Mouse (Mus musculus): ENCODE measurements around the gene Phkg2.

Phkg2 gene

DNA sequence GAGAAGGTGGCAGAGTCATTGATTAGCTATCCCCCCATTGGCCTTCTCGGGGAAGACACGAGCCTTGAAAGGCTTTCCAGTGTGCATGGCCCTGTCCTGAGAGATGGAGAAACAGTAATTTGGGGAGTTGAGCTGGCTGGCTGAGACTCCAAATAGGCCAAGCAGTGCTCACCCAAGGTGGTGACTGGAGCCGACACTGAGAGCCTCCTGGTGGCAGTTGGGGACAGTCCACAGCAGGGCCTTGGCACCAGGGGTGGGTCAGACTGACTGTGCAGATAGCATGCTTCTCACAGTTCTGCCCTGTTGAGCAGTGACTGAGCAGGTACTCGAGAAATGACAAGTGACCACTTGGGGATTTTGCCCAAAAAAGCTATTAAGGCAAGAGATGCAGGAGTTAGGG is 28.6 kb downstream of the Phkg2 start:
- in situ Hi-C loops (cut with MboI; ENCODE audit: unreplicated experiment in 2 of 2) = no loop called here

DNA sequence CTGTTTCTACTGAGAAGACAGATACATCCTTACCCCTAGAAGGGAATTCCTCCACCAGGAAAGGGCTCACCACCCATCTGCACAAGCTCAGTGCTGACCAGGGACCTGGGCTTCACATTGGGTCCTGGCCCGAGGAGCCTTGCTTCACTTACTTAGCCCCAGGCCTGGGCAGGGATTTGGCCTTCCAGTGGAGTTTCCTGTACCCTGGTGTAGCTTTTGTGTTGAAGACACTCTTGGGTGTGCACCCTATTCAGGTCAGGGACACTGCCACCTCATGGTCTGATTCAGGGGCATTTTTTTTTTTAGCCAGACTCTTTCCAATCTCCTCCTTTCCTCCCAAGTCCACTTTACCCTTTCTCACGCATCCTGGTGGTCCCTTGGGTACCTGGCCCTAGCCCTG is 29.8 kb downstream of the Phkg2 start:
- in situ Hi-C loops (cut with MboI; ENCODE audit: unreplicated experiment in 2 of 2) = no loop called here

DNA sequence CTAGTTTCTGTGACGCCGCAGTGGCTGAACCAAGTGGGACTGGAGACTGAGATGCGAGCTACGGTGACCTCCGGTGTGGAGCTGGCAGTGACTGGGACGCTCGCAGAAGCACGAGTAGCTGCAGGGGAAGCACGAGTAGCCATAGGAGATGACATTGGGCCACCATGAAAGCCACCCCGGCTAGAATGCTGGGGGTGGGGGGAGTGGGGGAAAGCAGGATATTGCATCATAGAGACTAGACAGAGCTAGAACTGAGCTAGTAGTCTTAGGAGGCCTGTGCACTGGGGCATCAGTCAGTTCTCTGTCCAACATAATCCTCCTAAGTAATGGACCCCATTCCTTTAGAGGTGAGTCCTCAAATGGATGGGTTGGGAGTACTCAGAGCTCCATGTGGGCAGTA is 31.1 kb downstream of the Phkg2 start:
- in situ Hi-C loops (cut with MboI; ENCODE audit: unreplicated experiment in 2 of 2) = no loop called here

DNA sequence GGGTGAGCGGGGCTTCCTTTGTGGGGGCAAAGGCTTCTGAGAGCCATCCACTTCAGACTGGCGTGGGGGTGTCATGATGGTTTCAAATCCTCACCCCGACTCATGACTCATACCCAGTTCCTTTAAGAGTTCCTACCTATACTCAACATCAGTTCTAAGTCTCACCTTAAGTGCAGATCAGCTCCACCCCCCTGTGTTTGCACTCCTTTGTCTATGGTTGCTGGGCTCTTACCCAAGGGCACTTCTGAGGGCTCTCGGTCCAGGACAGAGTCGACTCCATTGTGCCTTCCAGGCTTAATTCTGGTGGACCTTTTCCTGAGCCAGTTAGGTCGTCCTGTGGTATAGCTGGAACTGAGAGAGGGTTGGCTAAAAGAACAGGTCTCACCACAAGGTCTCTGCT is 34.0 kb downstream of the Phkg2 start:
- in situ Hi-C loops (cut with MboI; ENCODE audit: unreplicated experiment in 2 of 2) = no loop called here

DNA sequence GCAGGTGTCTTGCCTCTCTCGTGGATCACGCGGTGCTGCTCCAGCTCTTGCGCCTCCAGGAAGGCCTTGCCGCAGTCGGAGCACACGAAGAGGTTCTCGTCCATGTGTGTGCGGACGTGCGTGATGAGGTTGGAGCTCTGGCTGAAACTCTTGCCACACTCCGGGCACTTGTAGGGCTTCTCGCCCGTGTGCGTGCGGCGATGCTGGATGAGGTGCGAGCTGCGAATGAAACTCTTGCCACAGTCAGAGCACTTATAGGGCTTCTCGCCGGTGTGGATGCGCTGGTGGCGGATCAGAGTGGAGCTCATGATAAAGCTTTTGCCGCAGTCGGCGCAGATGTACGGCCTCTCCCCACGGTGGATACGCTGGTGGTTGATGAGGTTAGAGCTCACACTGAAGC is 37.9 kb downstream of the Phkg2 start:
- in situ Hi-C loops (cut with MboI; ENCODE audit: unreplicated experiment in 2 of 2) = loop anchor here in 1 of 2 experiments (10.0 kb wide), 1 partner anchor 266 kb away; the partner anchor contains the start of gene Zfp768

DNA sequence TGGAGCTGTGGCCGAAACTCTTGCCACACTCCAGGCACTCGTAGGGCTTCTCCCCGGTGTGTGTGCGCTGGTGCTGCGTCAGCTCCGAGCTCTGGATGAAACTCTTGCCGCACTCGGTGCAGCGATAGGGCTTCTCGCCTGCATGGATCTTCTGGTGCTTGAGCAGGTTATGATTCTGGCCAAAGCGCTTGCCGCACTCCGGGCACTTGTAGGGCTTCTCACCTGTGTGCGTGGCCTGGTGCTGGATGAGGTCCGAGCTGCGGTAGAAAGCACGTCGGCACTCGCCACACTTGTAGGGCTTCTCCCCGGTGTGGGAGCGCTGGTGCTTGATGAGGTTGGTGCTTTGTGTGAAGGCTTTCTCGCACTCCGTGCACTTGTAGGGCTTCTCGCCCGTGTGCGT is 38.4 kb downstream of the Phkg2 start:
- in situ Hi-C loops (cut with MboI; ENCODE audit: unreplicated experiment in 2 of 2) = loop anchor here in 1 of 2 experiments (10.0 kb wide), 1 partner anchor 267 kb away; the partner anchor contains the start of gene Zfp768

DNA sequence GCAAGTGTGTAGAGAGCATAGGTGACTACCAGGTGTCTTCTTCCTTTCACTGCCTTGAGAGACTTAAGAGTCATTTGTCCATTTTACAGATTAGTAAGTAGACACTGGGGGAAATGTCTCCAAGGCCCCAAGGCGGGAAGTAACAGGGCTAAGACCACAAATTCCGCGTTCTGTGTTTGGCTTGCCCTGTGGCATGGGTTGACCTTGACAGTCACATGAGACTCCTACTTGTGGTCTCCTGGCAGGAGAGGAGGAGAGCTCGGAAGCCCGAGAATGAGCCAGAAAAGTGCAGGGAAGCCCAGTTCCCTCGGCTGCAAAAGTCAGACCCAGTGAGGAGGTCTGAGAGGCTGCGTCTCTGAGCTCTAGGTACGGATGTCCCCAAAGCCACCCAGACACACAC is 40.4 kb downstream of the Phkg2 start:
- in situ Hi-C loops (cut with MboI; ENCODE audit: unreplicated experiment in 2 of 2) = loop anchor here in 1 of 2 experiments (10.0 kb wide), 1 partner anchor 269 kb away; the partner anchor contains the start of gene Zfp768

DNA sequence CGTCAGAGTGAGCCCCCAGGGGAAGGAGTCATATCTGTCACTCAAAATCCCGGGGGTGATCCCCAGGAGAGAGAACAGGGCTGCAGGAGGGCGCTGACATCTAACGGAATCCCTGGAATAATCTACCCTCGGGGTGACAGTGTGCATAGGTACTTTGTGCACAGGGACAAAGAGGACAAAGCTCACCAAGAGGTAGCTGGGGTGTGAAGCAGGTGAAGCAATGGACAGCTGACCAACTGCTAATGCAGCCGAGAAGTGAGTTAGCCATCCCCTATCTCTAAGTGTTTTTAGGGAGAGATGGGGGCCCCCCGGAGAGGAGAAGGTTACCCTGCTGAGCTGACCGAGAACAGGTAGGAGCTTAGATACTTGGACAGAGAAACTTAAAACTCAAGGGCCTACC is 41.0 kb downstream of the Phkg2 start:
- in situ Hi-C loops (cut with MboI; ENCODE audit: unreplicated experiment in 2 of 2) = loop anchor here in 1 of 2 experiments (10.0 kb wide), 1 partner anchor 269 kb away; the partner anchor contains the start of gene Zfp768

DNA sequence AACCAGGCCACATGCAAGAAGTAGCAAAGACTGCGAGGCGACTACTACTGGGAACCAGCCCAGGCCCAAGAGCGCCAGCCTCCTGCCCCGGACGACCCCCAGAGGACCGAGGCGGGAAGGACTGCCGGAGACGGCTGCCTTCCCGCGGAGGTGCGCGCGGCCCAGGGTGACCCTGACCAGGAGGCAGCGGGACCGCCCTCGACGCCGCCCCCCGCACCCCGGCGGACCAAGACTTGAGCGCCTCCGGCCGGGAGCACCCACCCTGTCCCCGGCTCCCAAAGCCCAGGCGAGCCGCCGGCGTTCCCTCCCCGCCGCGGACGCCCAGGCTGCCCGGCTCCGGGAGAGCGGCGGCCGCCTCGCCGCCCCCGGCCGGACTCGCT is 41.4 kb downstream of the Phkg2 start:
- in situ Hi-C loops (cut with MboI; ENCODE audit: unreplicated experiment in 2 of 2) = loop anchor here in 1 of 2 experiments (10.0 kb wide), 1 partner anchor 270 kb away; the partner anchor contains the start of gene Zfp768

DNA sequence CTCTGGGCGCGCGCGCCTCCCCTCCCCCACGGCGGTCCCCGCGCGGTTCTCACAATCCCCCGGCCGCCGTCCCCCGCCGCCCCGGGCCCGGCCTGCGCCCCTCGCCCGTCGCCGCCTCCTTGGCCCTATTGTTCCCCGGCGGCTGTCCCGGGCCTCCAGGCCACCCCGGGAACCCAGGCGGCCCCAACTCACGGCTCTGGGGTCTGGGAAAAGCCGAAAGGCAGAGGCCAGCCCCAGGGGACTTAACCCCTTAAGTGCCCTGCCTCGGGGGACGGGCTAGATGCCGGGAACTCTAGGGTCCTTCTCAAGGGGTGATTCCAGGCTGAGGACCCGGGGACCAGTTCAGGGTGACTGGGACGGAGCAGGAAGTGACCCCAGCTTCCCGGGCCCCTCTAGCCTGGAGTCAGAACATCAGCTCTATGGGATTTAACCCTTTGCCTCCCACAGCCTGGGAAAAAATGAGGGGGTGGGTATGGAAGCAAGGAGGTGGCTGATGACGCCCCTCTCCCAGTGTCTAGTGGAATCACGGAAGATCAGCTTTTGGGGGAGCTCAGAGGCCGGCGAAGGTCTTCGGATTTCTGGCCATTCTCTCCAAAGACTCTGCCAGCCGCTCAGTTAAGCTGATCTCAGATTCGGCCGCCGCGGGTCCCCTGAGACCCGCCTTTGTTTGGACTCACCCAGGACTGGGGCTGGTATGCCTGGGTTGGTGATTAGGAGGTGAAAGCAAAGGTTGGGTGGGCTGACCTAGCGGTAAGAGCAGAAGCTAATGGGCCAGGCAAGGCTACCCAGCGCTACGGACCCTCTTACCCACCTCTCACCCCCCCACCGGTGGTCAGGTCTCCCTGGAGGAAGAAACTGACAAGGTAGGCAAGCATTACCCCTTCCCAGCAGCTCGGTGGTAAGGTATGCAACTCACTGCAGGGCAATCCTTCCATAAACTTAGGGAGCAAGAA is 42.0 kb downstream of the Phkg2 start, which contains the start of gene Zfp629:
Gene Zfp629, minus strand, starts transcription at position 907 of the 953 bp plus-strand sequence.
- in situ Hi-C loops (cut with MboI; ENCODE audit: unreplicated experiment in 2 of 2) = loop anchor here in 1 of 2 experiments (10.0 kb wide), 1 partner anchor 270 kb away; the partner anchor contains the start of gene Zfp768

DNA sequence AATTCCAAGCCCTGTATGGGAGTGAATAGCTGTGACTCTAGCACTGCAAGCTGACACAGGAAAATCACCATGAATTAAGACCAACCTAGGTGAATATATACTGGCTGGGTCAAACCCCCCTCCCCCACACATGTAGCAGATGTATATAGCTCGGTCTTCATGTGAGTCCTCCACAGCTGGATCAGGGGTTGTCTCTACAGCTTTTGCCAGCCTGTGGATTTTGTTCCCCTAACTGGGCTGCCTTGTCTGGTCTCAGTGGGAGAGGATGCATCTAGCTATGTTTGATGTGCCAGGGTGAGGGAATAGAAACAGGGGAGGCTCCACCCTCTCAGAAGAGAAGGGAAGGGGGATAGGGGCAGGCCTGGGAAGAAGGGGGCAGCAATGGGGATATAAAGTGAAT is 43.2 kb downstream of the Phkg2 start:
- in situ Hi-C loops (cut with MboI; ENCODE audit: unreplicated experiment in 2 of 2) = loop anchor here in 1 of 2 experiments (10.0 kb wide), 1 partner anchor 272 kb away; the partner anchor contains the start of gene Zfp768

DNA sequence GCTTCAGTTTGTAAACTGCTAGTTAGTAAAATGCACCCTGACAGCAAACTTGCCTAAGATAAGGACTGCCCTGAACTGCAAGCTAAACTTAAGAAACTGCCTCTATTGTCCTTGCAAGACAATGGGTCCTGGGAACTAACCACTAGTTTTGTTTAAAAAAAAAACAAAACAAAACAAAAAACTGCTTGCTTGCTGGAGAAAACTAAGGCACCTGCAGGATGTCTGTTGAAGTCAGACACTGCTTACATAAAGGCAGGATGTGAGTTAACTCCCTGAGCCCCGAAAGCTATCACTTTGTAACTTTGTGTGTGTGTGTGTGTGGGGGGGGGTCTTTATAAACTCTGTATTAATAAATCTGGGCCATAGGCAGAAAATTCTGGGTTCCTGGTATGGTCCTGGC is 43.7 kb downstream of the Phkg2 start:
- in situ Hi-C loops (cut with MboI; ENCODE audit: unreplicated experiment in 2 of 2) = loop anchor here in 1 of 2 experiments (10.0 kb wide), 1 partner anchor 272 kb away; the partner anchor contains the start of gene Zfp768

DNA sequence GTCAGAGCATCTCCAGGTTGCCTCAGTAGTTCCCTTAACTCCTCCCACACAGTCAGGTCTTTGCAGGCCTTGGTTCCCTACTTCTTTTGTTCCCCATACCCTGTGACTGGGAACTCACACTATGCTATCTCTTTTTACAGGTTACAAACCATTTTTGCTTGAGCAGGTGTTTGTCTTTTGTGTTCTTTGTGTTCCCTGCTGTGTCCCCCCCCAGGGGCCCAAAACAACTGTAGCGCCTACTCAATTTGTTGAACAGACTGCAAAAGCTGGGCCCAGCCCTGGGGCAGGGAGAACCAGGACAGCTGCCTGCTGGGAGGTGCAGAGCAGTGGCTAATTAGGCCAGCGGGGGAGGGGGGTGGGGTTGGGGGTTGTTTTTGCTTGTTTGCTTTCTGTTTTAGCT is 44.8 kb downstream of the Phkg2 start:
- in situ Hi-C loops (cut with MboI; ENCODE audit: unreplicated experiment in 2 of 2) = loop anchor here in 1 of 2 experiments (10.0 kb wide), 1 partner anchor 273 kb away; the partner anchor contains the start of gene Zfp768

DNA sequence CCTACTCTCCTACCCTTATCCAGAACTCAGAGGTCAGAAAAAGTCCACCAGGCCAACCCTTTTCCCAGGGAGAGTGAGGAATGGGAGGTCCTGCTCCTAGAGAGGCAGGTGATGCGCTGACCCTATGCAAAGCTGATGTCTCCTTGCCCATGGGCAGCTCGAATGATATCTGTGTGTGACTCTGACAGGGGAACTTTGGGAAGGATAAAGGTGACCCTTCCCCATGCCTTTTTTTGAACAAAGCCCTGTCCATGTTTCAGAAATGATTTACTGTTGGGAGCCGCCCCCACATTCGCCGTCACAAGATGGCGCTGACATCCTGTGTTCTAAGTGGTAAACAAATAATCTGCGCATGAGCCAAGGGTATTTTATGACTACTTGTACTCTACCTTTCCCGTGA is 45.3 kb downstream of the Phkg2 start:
- in situ Hi-C loops (cut with MboI; ENCODE audit: unreplicated experiment in 2 of 2) = loop anchor here in 1 of 2 experiments (10.0 kb wide), 1 partner anchor 274 kb away; the partner anchor contains the start of gene Zfp768

DNA sequence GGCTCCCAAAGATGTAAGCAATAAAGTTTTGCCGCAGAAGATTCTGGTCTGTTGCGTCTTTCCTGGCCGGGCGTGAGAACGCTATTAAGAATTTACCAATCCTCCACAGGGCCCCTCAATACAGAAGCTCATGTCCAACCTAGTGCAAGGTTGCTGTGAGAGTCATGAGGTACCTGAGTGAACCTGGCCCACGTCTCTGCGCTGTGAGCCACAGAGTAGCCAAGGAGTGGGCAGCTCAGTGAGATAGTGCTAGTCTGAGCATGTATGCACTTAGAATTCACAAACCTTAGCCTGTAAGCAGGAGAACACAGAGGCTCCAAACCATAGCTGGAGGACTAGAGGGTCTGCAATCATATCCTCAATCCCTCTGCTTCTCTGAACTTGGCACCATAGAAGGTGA is 52.9 kb downstream of the Phkg2 start:
- in situ Hi-C loops (cut with MboI; ENCODE audit: unreplicated experiment in 2 of 2) = no loop called here

DNA sequence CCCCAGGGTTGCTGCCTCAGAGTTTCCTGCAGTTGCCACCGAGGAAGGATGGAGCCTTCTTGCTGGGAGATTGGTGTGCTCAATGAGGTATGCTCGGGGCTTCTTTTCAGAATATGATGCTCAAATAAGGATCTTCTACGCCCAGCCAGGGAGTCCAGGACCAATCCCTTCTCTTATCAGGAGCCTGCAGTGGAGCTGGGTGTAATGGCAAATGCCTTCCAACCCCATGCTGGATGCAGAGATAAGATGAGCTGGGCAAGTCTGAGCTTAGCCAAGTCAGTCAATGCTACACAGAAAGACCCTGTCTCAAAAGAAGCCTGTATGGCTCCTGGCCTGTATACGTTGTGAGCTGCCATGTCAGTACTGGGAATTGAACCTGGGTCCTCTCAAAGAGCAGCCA is 53.3 kb downstream of the Phkg2 start:
- in situ Hi-C loops (cut with MboI; ENCODE audit: unreplicated experiment in 2 of 2) = no loop called here

DNA sequence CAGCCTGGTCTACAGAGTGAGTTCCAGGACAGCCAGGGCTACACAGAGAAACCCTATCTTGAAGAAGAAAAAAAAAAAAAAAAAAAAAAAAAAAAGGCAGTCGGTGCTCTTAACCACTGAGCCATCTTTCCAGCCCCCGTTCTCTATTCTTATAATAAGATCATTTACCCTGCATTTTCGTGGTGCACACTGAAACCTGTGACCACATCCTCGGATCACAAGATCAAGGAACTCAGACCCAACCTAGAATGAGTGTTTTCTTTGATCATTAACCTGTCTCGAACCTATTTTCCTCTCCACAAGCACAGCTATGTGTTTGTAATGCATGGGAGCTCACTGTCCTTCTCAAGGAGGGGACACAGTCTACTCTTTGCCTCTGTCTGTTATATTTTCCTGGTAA is 55.5 kb downstream of the Phkg2 start:
- in situ Hi-C loops (cut with MboI; ENCODE audit: unreplicated experiment in 2 of 2) = no loop called here

DNA sequence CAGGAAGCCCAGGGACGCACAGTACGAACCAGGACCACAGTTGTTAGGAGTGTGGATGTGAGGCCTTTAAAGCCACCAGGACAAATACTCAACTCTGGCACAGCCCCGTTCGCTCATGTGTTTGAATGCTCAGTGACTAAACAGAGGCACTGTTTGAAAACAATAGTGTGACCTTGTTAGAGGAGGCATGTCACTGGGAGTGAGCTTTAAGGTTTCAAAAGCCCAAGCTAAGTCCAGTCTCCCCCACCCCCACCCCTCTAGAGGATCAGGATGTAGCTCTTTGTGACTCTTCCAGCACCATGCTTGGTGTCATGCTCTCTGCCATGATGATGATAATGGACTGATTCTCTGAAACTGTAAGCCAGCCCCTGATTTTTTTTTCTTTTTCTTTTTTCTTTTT is 58.3 kb downstream of the Phkg2 start:
- in situ Hi-C loops (cut with MboI; ENCODE audit: unreplicated experiment in 2 of 2) = no loop called here

All from v-Abl transformed pro-B cells (cell line).